Mouse (Mus musculus) forebrain, embryonic 16.5 days (tissue): ENCODE results near the gene Phtf2. TPM values are rescaled to one million over a fixed set of nuclear protein-coding genes. Genes with fewer than 3 reads are reported as not detected.
A peak's percentile ranks its signal among the peaks of the same experiment; 100 is the strongest.

Source experiments
- ATAC-seq: fragments of 200-750 bp; cut with Nextera tagmentation; 2 replicates; pipeline ENCODE4 v1.8.0; 2017; ENCODE audit warnings: mild to moderate bottlenecking, moderate library complexity
- H3K27ac ChIP-seq: fragments of 300-500 bp; sonication (generic); 2 replicates; pipeline ENCODE4 v1.5.1; 2014; ENCODE audit warnings: low read length, control low read depth
- H3K27me3 ChIP-seq: fragments of 300-500 bp; sonication (generic); replicated peaks from 2 replicates; pipeline ENCODE4 v1.6.1; 2014; ENCODE audit warnings: low read length; ENCODE audit not compliant: control insufficient read depth, insufficient read depth
- H3K36me3 ChIP-seq: fragments of 300-500 bp; sonication (generic); 2 replicates; pipeline ENCODE4 v1.6.1; 2014; ENCODE audit not compliant: control insufficient read depth, insufficient read depth
- H3K4me1 ChIP-seq: fragments of 300-500 bp; sonication (generic); replicated peaks from 2 replicates; pipeline ENCODE4 v1.6.1; 2014; ENCODE audit warnings: low read length; ENCODE audit not compliant: control insufficient read depth, insufficient read depth
- H3K4me2 ChIP-seq: fragments of 300-500 bp; sonication (generic); 2 replicates; pipeline ENCODE4 v1.6.1; 2014; ENCODE audit warnings: mild to moderate bottlenecking, low read length, control low read depth
- H3K4me3 ChIP-seq: fragments of 300-500 bp; sonication (generic); replicated peaks from 2 replicates; pipeline ENCODE4 v1.5.1; 2014; ENCODE audit warnings: mild to moderate bottlenecking, low read length, control low read depth
- H3K9ac ChIP-seq: fragments of 300-500 bp; sonication (generic); replicated peaks from 2 replicates; pipeline ENCODE4 v1.6.1; 2014; ENCODE audit warnings: low read depth, low read length, control low read depth
- H3K9me3 ChIP-seq: fragments of 300-500 bp; sonication (generic); 2 replicates; pipeline ENCODE4 v1.6.1; 2016; ENCODE audit warnings: low read length; ENCODE audit not compliant: control insufficient read depth
- WGBS: fragments of 180-500 bp; shearing (Covaris S2); extraction: QIAGEN DNeasy Blood & Tissue Kit; methylation state at CpG from one replicate; pipeline ENCODE4 v1.1.7; 2014; 5-methylcytosine and 5-hydroxymethylcytosine counted together
- polyA plus RNA-seq: library from polyadenylated mRNA; unstranded; fragments of >200 nt; fragmentation: Nextera tagmentation; extraction: Ambion mirVana; gene quantifications from 2 replicates; pipeline ENCODE4 v1.2.1, GENCODE M21; 2015

Phtf2 gene
- polyA plus RNA-seq, 1 experiment from 2014 or later, result 28.8 TPM

- ATAC-seq, result no peak
- H3K9ac ChIP-seq, result no peak overlapping the region
- no peak overlapping the region for H3K27ac ChIP-seq
- 86% methylated on average over 2 of the region's 2 CpGs for WGBS
- H3K4me2 ChIP-seq, result no peak overlapping the region
- no peaks in the 10 kb centered on the region for H3K27me3 ChIP-seq
- no peak overlapping the region for H3K4me3 ChIP-seq
- 0 out of 2 replicates have a peak, but pooled peaks cover 5% of the 10 kb centered on the region for H3K4me1 ChIP-seq
- no peaks in the 10 kb centered on the region for H3K36me3 ChIP-seq
- H3K9me3 ChIP-seq, result no peaks in the 10 kb centered on the region
These were observed 34.9 kb downstream of the Phtf2 start for GRCm38 (mm10) chr5:20847010-20847409.

- Histone ChIP-seq H3K27me3 (no peaks in the 10 kb centered on the region), H3K27ac (no peak overlapping the region), H3K36me3 (no peaks in the 10 kb centered on the region), H3K4me3 (no peak overlapping the region), H3K9ac (no peak overlapping the region), H3K9me3 (no peaks in the 10 kb centered on the region), H3K4me2 (no peak overlapping the region), H3K4me1 (0 out of 2 replicates have a peak, but pooled peaks cover 5% of the 10 kb centered on the region)
- WGBS, result 19% methylated on average over 2 of the region's 2 CpGs
- peak; percentile 88 for ATAC-seq
These were observed 38.1 kb downstream of the Phtf2 start for GRCm38 (mm10) chr5:20843816-20844215.

GRCm38 (mm10) chr5:20843405-20843804 is 38.5 kb downstream of the Phtf2 start:
- WGBS, result 45% methylated on average over 2 of the region's 3 CpGs
- Histone ChIP-seq H3K27ac (no peak overlapping the region), H3K9me3 (no peaks in the 10 kb centered on the region), H3K4me2 (no peak overlapping the region), H3K4me1 (0 out of 2 replicates have a peak, but pooled peaks cover 5% of the 10 kb centered on the region), H3K27me3 (no peaks in the 10 kb centered on the region), H3K9ac (no peak overlapping the region), H3K36me3 (no peaks in the 10 kb centered on the region), H3K4me3 (no peak overlapping the region)
- ATAC-seq, result peak; percentile 45

GRCm38 (mm10) chr5:20837082-20837481 is 44.8 kb downstream of the Phtf2 start:
- H3K4me3 ChIP-seq, result no peak overlapping the region
- no peaks in the 10 kb centered on the region for H3K36me3 ChIP-seq
- 100% methylated on average over 1 of the region's 1 CpGs for WGBS
- H3K9me3 ChIP-seq, result no peaks in the 10 kb centered on the region
- H3K27ac ChIP-seq, result no peak overlapping the region
- no peak overlapping the region for H3K9ac ChIP-seq
- no peak for ATAC-seq
- no peaks in the 10 kb centered on the region for H3K4me1 ChIP-seq
- no peaks in the 10 kb centered on the region for H3K27me3 ChIP-seq
- no peak overlapping the region for H3K4me2 ChIP-seq

GRCm38 (mm10) chr5:20834399-20834798 is 47.5 kb downstream of the Phtf2 start:
- H3K4me2 ChIP-seq, result no peak overlapping the region
- H3K27me3 ChIP-seq, result no peaks in the 10 kb centered on the region
- no peaks in the 10 kb centered on the region for H3K4me1 ChIP-seq
- no peak for ATAC-seq
- 95% methylated on average over 1 of the region's 1 CpGs for WGBS
- H3K9ac ChIP-seq, result no peak overlapping the region
- H3K4me3 ChIP-seq, result no peak overlapping the region
- H3K27ac ChIP-seq, result no peak overlapping the region
- no peaks in the 10 kb centered on the region for H3K36me3 ChIP-seq
- H3K9me3 ChIP-seq, result no peaks in the 10 kb centered on the region

GRCm38 (mm10) chr5:20831433-20831832 is 50.5 kb downstream of the Phtf2 start:
- Histone ChIP-seq H3K9ac (no peak overlapping the region), H3K27me3 (no peaks in the 10 kb centered on the region), H3K4me1 (no peaks in the 10 kb centered on the region), H3K9me3 (no peaks in the 10 kb centered on the region), H3K27ac (no peak overlapping the region), H3K4me3 (no peak overlapping the region), H3K36me3 (no peaks in the 10 kb centered on the region), H3K4me2 (no peak overlapping the region)
- WGBS, result 98% methylated on average over 2 of the region's 2 CpGs
- ATAC-seq, result no peak

- 96% methylated on average over 1 of the region's 1 CpGs for WGBS
- no peak overlapping the region for H3K4me2 ChIP-seq
- no peak for ATAC-seq
These were observed 51.2 kb downstream of the Phtf2 start for GRCm38 (mm10) chr5:20830717-20831116.

GRCm38 (mm10) chr5:20821647-20822046 is 60.3 kb downstream of the Phtf2 start:
- Histone ChIP-seq H3K27me3 (no peaks in the 10 kb centered on the region), H3K27ac (no peak overlapping the region), H3K4me3 (no peak overlapping the region), H3K9me3 (no peaks in the 10 kb centered on the region), H3K36me3 (no peaks in the 10 kb centered on the region), H3K9ac (no peak overlapping the region), H3K4me2 (no peak overlapping the region), H3K4me1 (0 out of 2 replicates have a peak, but pooled peaks cover 3% of the 10 kb centered on the region)
- ATAC-seq, result no peak
- WGBS, result 76% methylated on average over 1 of the region's 1 CpGs

More at GRCm38 (mm10) chr5:20830717-20831116, 51.2 kb downstream of the Phtf2 start:
- H3K36me3 ChIP-seq, result no peaks in the 10 kb centered on the region
- H3K9ac ChIP-seq, result no peak overlapping the region
- no peaks in the 10 kb centered on the region for H3K9me3 ChIP-seq
- H3K27me3 ChIP-seq, result no peaks in the 10 kb centered on the region
- no peak overlapping the region for H3K27ac ChIP-seq
- H3K4me1 ChIP-seq, result no peaks in the 10 kb centered on the region
- no peak overlapping the region for H3K4me3 ChIP-seq

- H3K36me3 ChIP-seq, result no peaks in the 10 kb centered on the region
- H3K27me3 ChIP-seq, result no peaks in the 10 kb centered on the region
- no peaks in the 10 kb centered on the region for H3K9me3 ChIP-seq
- no peak overlapping the region for H3K4me3 ChIP-seq
- H3K4me1 ChIP-seq, result 0 out of 2 replicates have a peak, but pooled peaks cover 3% of the 10 kb centered on the region
- no peak overlapping the region for H3K9ac ChIP-seq
- H3K4me2 ChIP-seq, result no peak overlapping the region
- ATAC-seq, result no peak
- H3K27ac ChIP-seq, result no peak overlapping the region
These were observed 60.8 kb downstream of the Phtf2 start for GRCm38 (mm10) chr5:20821122-20821521.

GRCm38 (mm10) chr5:20815094-20815493 is 66.8 kb downstream of the Phtf2 start:
- Histone ChIP-seq H3K27ac (no peak overlapping the region), H3K4me3 (no peak overlapping the region), H3K36me3 (no peaks in the 10 kb centered on the region), H3K9me3 (no peaks in the 10 kb centered on the region), H3K27me3 (no peaks in the 10 kb centered on the region), H3K4me2 (no peak overlapping the region), H3K9ac (no peak overlapping the region), H3K4me1 (no peaks in the 10 kb centered on the region)
- 96% methylated on average over 2 of the region's 2 CpGs for WGBS
- no peak for ATAC-seq
